Mouse (Mus musculus) spleen, adult 18-20 months (tissue): ENCODE measurements at regions not wholly inside any gene's neighbourhood (a gene's known extent, or its start where the extent isn't known, plus 50 kb on each side); places are given as distances from the start of the nearest gene placed in this dataset.
"Not testable (repeated sequence)": the region's sequence is repeated elsewhere in the genome, so short reads cannot be mapped to it uniquely, and the experiment has no call there.

Experiments used
- DNase-seq, 2 experiments: peaks; one replicate each; pipeline ENCODE4 v3.0.0; 2022; ENCODE audit warnings: mixed read lengths in 2 of 2

DNA sequence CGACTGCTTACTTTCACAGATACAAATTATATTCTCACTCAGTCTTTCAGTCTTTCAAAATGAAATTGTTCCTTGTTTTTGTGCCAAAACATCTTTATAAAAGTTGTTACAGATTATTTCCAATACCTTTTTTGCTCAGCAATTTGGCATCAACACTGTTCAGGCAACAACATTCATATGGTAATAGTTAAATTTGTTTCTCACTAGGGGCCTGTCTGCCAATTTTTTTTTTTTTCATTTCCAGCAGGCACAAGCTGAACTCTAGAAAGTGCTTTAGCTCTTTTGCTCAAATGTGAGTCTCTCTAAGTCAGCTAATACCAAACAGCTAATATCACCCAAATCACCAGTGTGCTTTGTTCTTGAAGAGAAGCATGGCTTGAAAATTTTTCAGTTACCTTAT is 199.4 kb downstream of the Antxr2 start:
- DNase-seq, result no peak

DNA sequence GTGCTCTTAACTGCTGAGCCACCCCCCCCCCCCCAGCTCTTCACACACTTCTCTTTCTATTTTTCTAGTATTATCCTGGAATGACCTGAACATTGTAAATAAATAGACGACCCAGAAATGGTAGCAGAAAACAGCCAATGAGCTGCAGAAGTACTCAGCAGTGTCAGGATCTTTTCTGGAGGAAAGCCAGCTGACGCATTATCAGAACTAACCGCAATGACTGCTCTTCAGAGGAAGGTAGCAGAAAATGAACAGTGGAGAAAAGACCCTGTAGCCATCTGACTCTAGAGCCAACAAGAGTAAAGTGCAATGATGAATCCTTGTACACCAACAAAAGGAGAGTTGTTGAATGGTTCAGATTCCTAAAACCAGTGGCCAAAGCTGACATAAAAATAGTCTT is 213.4 kb downstream of the Antxr2 start:
- DNase-seq, result no peak

DNA sequence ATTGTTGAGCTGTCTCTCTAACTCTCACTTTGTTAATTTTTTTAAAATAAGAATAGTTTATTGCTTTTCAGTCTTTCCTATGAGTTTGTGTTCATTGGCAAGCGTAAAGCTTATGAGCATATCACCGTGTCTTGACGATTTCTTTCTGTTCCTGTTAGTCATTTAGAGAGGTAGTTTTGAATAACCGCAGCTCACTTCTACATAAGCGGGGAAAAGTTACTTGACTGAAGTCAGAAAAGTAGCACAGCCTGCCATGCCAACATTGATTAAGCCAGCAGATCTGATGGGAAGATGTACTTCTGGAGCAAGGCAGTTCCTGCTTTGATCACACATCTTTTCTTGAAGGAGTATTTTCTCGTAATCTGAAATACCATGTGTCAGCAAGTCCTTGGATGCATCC is 215.5 kb downstream of the Antxr2 start:
- DNase-seq, result no peak

DNA sequence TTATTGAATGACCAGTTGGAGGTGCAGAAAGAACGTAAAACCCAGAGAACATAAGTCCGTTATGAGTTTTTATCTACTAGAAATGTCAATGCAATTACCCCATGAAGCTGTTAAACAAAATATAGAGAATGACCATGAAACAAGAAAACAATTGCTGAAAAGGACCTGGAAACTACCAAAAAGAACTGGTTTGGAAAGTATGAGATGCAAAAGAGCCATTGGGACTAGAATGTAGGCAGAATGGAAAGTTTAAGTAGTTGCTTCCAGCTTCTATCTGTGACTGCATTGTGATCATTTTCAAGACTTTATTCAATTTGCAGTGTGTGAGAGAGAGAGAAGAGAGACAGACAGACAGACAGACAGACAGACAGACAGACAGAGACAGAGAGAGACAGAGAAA is 216.1 kb downstream of the Antxr2 start:
- no peak for DNase-seq

DNA sequence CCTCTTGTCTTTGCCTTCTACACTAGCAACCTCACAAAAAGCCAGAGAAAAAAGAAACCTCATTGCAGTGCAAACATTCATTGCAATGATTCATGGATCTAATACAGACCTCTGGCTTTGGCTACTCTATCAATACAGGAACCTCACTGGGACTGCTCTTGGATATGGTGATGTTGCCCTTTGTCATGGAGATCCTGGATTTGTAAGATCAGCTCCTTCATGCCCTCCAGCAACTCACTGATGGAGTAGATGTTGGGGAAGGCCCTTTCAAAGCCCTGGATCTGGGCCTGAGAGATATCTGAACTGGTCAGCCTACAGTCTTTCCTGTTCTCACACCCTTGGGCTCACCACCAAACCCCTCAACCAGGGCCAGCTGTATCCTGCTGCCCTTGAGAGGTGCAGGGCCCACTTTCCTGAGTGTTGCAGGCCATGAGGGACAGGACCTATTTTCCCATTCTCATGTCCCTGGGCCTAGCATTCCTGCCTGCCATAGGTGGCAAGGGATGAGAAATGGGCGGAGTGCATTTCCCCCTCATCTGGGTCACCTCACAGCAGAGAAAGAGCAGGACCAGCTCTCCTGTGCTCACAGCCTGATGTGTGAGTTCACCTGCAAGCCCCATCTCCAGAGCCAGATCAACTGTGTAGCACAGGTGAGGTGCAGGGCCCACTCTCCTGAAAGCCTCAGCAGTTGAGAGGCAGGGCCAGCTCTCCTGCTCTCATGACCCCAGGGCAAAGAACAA is 218.1 kb downstream of the Antxr2 start:
- DNase-seq, result no peak

DNA sequence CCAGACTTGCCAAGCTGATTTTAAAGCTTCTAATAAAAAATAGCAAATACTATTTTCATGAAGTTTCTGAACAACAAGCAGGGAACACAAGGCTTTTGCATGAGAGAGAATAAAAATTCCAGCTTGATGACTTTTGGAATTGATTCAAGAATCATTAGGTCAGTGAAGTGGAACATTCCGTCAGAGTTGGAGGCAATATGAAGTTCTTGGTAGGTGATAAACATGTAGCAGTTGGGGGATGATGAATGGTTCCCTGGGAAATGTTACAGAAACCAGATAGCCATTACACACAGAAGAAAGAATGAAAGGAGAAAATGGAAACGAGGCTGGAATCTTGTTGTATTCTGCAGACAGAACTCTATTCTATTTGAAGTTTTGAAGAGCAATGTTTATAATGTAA is 221.8 kb downstream of the Antxr2 start:
- DNase-seq, result no peak

DNA sequence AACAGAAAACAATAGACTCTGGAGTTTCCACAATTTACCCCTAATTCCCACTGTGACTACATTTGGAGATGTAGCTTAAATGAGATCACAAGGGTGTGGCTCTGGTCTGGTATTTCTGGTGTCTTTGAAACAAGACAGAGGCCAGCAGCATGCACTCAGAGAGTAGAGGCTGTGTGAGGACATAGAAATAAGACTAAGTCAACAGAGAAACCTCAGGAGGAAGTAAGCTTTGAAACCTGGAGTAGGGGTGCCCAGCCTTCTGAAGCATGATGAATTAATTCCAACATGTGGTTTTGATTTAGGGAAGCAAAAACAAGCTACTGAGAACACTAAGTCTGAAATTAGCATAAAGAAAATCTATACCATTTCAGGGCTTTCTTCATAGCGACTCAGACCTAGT is 223.7 kb downstream of the Antxr2 start:
- DNase-seq, result no peak

DNA sequence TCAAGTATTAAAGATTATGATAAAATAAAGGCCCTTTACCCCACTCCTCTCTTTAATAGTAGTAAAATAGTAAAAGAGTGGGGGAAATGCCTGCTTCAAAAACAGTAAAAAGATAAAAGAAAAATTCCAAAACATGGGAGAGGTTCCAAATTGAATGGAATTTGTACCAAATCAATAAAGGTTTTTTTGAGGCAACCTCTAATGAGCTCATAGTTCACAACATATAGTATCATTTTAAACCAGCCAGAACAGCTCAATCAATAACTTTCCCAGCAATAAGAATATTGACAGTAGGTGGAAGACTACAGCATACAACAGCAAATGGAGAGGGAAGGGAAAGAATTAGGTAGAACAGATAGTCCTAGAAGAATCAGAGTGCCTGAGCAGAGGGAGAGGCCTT is 224.1 kb downstream of the Antxr2 start:
- no peak for DNase-seq

DNA sequence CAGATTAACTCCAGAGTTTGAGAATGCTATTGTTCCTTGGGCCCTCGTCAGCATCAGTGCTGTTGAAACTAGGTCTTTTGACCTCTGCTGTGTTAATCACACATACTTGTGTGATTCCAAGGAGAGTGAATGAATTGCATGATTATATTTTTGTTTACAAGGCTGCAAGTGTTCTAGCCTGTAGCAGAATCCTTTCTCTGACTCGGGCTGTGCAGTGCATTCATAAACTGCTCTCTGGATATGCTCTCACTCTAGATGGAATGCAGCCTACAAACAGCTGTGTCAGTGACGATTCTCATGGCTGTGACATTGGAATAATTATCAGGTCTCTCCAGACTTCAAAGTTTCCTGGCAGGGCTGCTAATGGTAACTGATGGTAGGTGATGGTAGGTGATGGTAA is 230.8 kb downstream of the Antxr2 start:
- DNase-seq, result no peak

DNA sequence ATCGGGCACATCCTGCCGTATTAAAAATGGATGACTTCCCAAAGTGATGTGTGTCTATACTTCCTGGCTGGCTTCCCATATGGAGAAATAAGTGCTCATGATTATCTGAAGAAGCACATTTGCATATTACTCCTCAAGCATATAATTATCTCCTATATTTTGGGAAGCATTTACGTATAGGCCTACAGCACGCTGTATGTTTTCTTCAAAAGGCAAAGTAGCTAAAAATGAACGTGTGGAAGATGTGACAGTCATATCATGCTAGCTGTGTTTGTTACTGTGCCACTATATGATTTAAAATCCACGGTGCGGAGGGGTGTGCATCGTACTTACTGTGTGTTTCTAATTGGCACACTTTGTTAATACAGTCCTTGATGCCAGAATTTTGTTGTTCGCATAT is 242.7 kb downstream of the Antxr2 start:
- no peak for DNase-seq

DNA sequence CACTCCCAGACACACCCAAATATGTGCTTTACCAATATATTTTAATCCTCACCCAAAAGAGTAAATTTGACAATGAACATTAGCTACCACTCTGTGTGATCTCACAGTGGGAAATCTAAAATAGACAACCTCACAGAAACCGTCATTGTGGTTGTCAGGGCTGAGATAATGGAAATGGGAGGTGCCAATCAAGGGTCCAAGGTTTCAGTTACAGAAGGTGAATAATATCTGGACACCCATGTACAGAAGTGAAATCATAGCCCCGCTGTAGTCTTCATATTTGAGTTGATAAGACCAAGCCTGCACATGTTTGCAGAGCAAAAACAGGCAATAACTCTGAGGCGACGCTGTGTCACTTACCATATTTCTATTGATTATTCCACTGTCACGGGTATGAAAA is 243.8 kb downstream of the Antxr2 start:
- DNase-seq, result no peak

DNA sequence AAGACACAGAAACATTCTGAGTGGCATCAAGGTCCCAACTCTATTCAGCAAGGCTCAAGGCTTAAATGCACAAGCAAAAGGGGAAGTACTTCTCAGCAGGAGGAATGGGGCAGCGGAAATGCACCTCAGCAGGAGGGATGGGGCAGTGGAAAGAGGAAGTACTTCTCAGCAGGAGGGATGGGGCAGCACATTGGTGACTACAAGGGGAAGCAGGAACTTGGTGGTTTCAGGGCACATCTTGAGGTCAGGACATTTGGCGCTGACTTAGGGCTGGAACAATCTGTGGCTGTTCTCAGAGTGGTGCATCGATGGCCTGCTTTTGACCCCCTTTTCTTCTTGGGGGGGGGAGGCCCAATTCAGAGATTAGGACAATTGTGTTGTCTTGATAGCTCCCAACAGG is 255.7 kb downstream of the Antxr2 start:
- DNase-seq, result not testable (repeated sequence)

DNA sequence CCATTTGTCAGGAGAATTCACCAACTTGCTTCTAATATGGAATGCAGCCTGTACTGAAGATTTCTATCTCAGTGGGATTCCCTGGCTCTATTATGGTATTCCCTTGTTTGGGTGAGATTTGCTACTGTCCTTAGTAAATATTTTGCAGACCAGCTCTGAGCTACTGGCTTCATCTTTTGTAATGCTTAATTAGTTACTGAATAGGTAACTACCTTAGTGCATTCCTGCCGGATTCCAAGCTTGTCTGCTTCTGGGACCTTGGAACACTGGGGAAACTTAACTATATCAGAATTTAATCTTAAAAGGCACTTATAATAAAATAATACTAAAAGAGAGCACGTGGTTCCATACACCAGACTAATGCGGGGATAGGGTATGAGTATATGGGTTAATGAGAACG is 257.4 kb downstream of the Antxr2 start:
- not testable (repeated sequence) for DNase-seq

DNA sequence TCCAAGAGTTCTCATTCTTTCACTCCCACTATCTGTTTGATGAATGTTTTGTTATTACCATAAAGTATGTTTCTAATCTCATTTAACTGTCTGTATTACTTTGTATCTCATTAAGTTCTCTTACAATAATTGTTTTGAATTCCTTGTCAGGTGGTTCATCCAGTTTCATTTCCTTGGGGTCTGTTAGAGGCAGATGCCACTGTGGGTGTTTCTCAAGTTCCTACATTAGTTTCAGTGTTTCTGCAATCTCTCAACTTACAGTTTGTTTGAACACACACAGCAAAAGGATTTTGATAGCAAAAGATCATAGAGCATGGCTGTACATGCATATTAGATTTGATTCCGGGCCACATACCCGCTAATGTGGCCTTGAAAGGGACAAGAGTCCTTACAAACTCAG is 280.5 kb upstream of the Gk2 start:
- no peak for DNase-seq

DNA sequence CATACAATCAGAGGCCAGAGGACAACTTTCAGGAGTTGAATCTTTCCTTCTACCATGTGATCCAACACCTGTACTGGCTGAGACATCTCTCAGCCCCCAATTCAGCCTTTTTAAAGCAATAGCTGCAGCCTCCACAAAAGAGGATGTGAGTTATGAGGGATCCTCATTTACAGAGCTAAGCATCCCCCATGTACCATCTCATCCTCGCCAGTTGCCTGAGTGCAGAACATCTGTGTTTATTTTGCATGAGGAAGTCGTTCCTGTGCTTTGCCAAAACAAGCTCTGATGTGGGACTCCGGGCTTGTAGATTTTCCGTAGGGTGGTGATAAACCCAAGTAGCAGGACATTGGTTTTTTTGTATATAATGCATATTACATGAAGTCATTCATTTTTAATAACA is 274.1 kb upstream of the Gk2 start:
- no peak for DNase-seq

DNA sequence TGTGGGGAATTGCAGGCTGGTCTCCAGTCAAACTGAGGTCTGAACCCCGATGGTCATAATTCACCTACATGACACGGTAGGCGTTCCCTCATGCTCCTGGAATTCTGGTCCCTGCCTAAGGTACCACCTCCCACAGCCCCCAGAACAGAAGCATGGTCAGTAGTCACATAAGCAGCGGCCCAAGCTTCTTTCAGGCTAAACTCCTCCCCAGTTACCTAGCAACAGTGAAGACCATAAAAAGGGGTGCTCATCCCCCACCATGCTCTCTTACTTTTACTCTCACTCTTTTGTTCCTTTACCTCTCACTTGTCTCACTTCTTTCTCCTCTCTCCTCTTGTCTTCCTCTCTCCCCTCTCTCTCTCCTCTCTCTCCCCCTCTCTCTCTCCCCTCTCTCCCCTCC is 262.5 kb upstream of the Gk2 start:
- not testable (repeated sequence) for DNase-seq

DNA sequence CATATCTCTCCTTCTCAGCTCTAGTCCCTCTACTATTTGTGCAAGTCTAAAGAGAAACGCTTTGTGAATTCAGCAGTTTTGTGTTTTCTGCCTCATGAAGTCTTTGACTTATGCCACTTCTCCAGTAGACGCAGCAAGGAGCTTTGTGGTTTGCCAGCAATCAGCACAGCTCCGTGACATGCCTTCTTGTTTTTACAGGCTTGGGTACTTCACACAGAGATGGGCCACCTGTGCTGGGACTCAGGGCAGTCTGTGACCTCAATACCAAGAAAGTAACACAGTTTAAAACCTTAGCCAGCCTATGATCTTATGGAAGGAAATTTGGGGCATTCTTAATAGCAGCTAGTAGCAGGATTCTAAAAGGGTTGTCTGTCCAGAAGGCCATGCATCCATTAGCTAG is 248.4 kb upstream of the Gk2 start:
- no peak for DNase-seq

DNA sequence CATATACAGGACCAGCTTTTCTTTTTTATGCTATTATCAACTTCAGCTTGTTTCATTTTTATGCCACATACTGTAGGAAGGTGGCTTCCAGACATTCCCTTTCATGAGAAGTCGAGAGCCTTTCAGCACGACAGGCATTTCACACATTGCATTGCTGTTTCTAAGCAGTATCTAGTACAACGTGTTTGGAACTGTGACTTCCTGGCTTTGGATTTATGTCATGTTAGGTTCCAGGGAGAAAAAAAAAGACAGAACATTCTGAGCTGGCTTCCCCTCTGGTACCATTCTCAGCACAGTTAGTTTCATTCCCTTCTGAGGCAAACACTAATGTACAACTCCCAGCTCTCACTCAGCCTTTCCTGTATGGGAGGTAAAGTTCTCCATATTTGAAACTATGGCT is 243.7 kb upstream of the Gk2 start:
- no peak for DNase-seq

DNA sequence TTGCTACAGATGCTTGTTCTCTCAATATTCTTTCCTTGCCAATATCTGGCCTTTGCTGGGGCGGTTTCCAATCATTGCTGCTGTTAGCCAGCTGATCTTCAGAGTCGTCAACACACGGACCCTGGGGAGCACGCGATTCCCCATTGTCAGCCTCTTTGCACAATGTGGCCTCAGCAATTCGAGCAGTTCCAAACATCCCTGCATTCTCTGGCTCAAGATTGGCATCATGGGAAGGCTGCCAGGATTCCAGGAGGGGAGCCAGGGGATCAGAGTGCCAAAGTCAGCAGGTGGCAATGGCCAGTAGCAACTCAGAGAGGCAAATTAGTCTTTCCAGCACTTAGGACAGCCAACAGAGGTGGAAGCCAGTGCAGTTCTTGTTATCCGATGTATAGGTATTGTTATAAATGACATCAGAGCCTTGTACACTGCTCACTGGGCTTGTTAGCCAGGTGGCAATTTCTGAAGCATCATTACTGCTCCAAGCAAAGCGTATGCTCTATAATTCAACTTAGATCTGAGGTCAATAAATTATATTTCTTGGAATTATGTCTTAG is 240.8 kb upstream of the Gk2 start:
- DNase-seq, result no peak

DNA sequence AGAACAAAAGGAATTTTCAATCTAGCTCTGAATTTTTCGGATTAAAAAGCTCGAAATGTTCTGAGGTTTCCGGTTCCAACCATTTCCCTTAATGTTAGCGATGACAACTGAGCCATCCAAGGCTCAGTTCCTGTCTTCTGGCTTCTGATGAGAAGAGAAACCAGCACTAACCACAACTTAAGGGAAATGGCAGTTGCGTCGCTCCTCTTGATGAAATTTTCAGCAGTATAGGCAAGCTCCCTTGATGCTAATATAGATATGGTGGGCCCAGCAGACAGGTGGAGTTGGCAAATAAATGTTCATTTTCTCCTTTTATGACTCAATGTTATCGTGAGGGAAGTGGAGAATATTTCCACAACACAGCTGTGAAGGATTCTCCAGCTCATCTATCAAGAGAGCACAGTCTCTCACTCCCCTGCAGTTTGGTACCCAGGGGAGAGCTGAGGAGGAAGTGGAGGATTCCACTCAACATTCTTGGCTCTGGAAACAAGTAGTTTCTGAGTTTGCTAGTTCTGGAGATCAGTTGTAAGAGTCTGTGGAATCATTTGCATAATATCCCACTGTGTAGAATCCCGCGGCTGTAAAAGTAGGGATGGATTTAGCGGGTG is 236.6 kb upstream of the Gk2 start:
- no peak for DNase-seq

DNA sequence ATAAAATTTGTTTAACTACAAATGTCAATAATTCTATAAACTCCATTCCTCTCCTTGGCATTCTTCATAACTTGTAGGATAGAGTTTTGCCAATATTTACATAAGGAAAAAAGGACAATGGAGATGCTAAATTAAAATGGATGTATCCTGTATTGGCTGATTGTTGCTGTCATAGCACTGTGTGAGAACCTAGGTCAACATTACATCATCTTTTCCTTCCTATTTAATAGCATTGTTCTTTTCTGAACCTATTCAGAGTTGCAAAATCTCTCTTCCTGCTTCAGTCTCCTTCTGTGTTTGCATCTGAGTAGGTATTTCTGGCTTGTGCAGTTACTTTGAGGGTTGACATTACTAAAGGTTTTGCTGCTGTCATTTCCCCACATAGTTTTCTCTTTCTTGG is 228.6 kb upstream of the Gk2 start:
- no peak for DNase-seq

DNA sequence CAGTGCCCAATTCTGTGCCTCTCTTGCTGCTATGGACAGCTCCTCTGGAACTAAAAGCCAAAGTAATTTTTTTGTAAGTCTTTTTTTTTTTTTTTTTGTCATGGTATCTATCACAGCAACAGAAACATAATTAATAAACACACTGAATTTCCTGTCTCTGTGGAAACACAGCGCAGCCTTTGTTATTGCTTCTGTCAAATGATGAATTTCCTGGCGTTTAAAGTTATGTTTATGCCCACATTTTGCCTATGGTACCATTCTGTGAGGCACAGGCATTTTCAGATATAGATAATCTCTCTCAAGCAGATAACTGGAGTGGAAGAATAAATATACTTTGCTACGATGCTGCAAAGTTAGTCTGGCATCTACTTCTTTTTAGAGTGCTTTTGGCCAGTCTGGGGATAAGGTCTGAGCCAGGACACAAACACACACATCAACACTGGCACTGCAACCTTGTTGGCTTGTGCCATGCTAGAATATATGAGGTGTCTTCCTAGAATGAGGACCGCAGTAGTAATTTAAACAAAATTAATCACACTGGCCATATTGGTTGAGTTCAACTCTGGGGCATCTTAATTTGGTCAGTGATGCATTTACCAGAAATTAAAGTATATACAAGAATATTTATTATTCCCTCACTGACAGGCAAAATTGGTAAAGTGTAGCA is 227.9 kb upstream of the Gk2 start:
- no peak for DNase-seq

DNA sequence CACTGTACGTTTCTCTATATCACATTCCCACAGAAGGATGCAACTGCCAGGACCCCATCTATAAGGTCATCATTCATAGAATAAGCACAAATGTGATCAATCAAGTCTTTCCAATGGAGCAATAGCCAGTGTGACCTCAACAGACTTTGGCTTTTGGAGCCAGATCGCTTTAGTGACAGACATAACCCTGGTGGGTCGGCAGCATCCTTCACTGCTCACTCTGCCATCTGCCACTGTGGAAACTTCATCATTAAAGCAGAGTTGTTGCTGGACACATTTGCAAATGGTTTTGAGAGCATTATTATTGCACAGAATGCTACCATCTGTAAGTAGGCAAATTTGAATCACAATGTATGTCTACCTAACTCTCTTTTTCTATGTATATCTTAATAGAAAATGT is 212.9 kb upstream of the Gk2 start:
- no peak for DNase-seq
